In genomic region chr7:79861794-79862193, GRCm38 (mm10) we compare ENCODE assay signal across 26 mouse cellular contexts. TPM values are rescaled to one million over a fixed set of nuclear protein-coding genes. Genes with fewer than 3 reads are reported as not detected.
"Had no signal": no experiment of that assay in that cellular context is flagged by ENCODE, and none has a peak within 500 bp of the region (broad histone marks: within the 10 kb centered on the region; RNA-seq: fewer than 3 reads in every experiment).

No protein-coding gene starts in this region.

- H3K9ac ChIP-seq: heart, embryonic 13.5 days; heart, embryonic 15.5 days; hindbrain, embryonic 13.5 days; hindbrain, embryonic 15.5 days; limb, embryonic 13.5 days; limb, embryonic 15.5 days; liver, embryonic 12.5 days; liver, embryonic 15.5 days had no signal

- H3K9me3 ChIP-seq: heart, embryonic 13.5 days; heart, embryonic 15.5 days; hindbrain, embryonic 13.5 days; hindbrain, embryonic 15.5 days; limb, embryonic 13.5 days; limb, embryonic 15.5 days; liver, embryonic 12.5 days; liver, embryonic 15.5 days had no signal

- H3K4me1 ChIP-seq: hindbrain, embryonic 15.5 days had no signal

- H3K4me2 ChIP-seq: heart, embryonic 11.5 days; heart, embryonic 13.5 days; heart, embryonic 15.5 days; hindbrain, embryonic 13.5 days; hindbrain, embryonic 15.5 days; limb, embryonic 13.5 days; limb, embryonic 15.5 days; liver, embryonic 12.5 days; liver, embryonic 15.5 days had no signal

- DNase-seq: gastrocnemius, postnatal 14 days; heart, adult 11 months; heart, adult 2 months; heart, postnatal 14 days; heart, postnatal 36 days; kidney, adult 18-20 months; kidney, adult 8-10 months; kidney, postnatal 10 days; kidney, postnatal 25 days; layer of hippocampus, adult 9-11 months; layer of hippocampus, postnatal 36 days; left cerebral cortex, postnatal 4 days had no signal

- H3K27me3 ChIP-seq: heart, embryonic 13.5 days; heart, embryonic 15.5 days; hindbrain, embryonic 13.5 days; hindbrain, embryonic 15.5 days; limb, embryonic 13.5 days; limb, embryonic 15.5 days; liver, embryonic 12.5 days; liver, embryonic 15.5 days had no signal

- ATAC-seq: hindbrain, postnatal 0 days; liver, embryonic 12.5 days had no signal

- H3K4me3 ChIP-seq: heart, adult 2 months; heart, embryonic 13.5 days; heart, embryonic 15.5 days; hindbrain, embryonic 13.5 days; hindbrain, embryonic 15.5 days; limb, embryonic 13.5 days; limb, embryonic 15.5 days; liver, embryonic 12.5 days; liver, embryonic 15.5 days had no signal

- H3K27ac ChIP-seq: heart, adult 2 months; heart, embryonic 13.5 days; heart, embryonic 15.5 days; hindbrain, embryonic 13.5 days; hindbrain, embryonic 15.5 days; hindbrain, postnatal 0 days; limb, embryonic 13.5 days; limb, embryonic 15.5 days; liver, embryonic 12.5 days; liver, embryonic 15.5 days had no signal

- H3K36me3 ChIP-seq: heart, embryonic 13.5 days; heart, embryonic 15.5 days; hindbrain, embryonic 13.5 days; hindbrain, embryonic 15.5 days; limb, embryonic 13.5 days; limb, embryonic 15.5 days; liver, embryonic 12.5 days; liver, embryonic 15.5 days had no signal

RNA-seq across cellular contexts. Expression of gene Mesp2, which starts 51.3 kb away (rescaled TPM):
- total RNA-seq: gastrocnemius, adult 18-20 months; gastrocnemius, adult 8-10 months; gastrocnemius, postnatal 14 days; gastrocnemius, postnatal 36 days; hematopoietic stem cell, adult 5-6 weeks had no signal
- polyA plus RNA-seq: liver, embryonic 15.5 days had no signal
